Mouse (Mus musculus): ENCODE results near the gene Enkd1. TPM values are rescaled to one million over a fixed set of nuclear protein-coding genes. Genes with fewer than 3 reads are reported as not detected.

The Enkd1 gene
- polyA plus RNA-seq (2014; fragmentation: Illumina TruSeq; extraction: RNeasy Lipid Tissue Mini Kit (QIAGEN cat#74804); ENCODE audit: low read depth, low replicate concordance) = 0.16 TPM

DNA sequence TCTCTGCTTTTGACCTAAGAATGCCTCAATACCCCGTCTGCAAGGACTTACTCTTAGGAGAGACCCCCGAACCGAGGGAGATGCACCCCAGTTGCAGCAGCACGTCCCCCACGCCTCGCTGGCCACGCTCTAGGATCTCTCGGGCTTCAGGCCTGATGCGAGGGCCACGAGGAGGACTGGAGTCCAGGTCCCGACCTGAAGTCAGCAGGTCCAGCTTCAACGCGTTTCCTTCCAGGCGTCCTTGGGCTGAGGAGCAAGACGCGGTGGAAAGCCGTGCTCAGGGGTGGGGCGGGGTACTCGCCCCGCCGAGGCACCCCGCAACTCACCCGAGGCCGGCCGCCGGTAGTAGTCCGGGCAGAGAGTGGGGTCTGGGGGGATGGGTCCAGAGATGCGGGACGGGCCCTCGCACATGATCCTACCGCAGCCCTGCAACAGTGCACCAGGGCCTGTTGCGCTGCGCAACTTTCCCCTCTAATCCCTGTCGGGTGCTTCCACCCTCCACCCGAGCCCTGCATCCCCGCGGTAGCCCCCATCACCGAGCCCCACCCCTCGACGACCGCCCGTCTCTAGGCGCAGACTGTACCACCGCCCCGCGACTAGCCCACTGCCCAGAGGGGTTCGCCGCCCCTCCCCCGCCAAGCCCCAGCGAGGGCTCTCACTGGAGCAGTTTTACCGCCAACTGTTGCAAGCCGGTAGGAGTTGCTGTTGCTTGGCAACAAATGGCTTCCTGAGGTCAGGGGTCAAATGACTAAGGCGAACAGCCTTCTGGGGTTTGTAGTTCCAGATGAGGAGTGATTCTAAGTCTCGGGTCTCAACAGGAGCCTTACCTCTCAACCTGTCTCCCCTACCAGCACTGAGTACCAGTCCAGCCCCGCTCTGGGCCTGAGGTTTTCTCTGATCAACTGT lies at the start of gene Enkd1, which contains the start of gene 4933405L10Rik:
TSS of gene Enkd1 (minus strand) at position 713 of the 906 bp plus-strand sequence.
TSS of gene 4933405L10Rik (plus strand) at position 158 of the 906 bp plus-strand sequence.

DNA sequence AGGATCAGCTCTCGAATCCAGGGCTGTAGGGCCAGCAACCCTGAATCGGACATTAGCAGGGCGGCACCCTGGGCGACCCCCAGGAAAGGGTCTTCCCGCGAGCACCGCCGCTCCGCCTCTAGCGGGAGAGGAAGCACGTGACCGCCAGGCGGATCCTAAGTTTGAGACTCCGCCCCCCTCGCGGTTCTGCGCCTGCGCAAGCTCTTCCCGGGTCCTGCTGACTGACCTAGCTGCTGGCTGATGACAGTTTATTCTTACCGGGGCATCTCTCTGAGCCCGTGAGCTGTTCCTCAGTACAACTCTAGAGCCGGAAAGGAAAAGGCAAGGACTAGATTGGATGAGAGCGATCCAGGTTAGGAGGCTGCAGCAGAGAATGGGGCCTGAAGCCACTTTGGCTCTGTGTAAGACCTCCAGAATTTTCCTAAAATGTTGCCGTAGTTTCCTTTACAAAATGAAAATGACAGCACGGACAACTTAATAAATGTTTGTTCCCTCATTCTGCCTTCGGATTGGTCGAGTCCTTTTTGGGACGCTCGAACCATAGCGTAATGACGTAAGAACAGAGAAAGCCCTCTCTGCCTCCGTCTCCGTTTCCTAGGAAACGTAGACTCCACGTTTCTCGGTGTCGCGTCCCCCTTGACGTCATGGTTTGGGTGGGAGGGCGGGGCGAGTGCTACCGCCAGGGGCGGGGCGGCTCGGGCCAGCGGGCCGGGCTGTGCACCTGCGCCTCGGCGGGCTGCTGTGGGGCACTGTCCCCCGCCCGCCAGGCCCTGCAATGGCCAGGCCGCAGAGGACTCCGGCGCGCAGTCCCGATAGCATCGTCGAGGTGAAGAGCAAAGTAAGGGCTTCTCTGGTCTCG lies 6.8 kb downstream of the Enkd1 start, which contains the start of the genes Acd and Pard6a:
TSS of gene Acd (minus strand) at position 137 of the 859 bp plus-strand sequence.
TSS of gene Pard6a (plus strand) at position 183 of the 859 bp plus-strand sequence.

DNA sequence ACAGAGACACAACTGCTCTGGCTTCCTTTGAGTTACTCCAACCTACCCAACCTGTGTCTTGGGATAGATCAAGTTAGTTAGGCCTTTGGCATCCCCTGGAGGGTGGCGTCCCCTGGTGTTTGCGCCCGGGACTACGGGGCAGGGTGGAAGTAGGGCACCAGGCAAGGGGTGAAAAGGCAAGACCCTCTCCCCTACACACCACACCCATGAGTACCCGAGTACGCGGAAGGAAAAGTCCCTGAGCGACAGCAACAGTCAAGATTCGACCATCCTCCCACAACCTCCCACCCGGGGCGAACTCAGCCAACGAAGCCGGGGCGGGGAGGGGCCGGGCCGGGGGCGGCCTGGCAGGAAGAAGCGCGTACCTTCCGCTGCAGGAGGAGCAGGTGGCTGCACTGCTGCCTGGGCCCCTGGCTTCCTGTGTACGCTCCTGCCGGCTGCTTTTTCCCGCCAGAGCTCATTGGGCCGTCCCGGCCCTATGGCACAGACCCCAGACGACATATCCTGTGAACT lies 22.2 kb downstream of the Enkd1 start, which contains the start of gene Carmil2:
TSS of gene Carmil2 (plus strand) at position 479 of the 513 bp plus-strand sequence.

Other genes starting within 250 kb of the Enkd1 start
- 1.1 TPM for gene Tppp3, start 236.7 kb downstream of the Enkd1 start, polyA plus RNA-seq (2014; fragmentation: Illumina TruSeq; extraction: RNeasy Lipid Tissue Mini Kit (QIAGEN cat#74804); ENCODE audit: low read depth, low replicate concordance)
- gene Zdhhc1, start 211.3 kb downstream of the Enkd1 start, polyA plus RNA-seq (2014; fragmentation: Illumina TruSeq; extraction: RNeasy Lipid Tissue Mini Kit (QIAGEN cat#74804); ENCODE audit: low read depth, low replicate concordance) = 3.8 TPM
- gene Hsd11b2, start 189.5 kb downstream of the Enkd1 start, polyA plus RNA-seq (2014; fragmentation: Illumina TruSeq; extraction: RNeasy Lipid Tissue Mini Kit (QIAGEN cat#74804); ENCODE audit: low read depth, low replicate concordance) = 68.5 TPM
- 23.0 TPM for gene Atp6v0d1, start 142.2 kb downstream of the Enkd1 start, polyA plus RNA-seq (2014; fragmentation: Illumina TruSeq; extraction: RNeasy Lipid Tissue Mini Kit (QIAGEN cat#74804); ENCODE audit: low read depth, low replicate concordance)
- 0.98 TPM for gene Ripor1, start 103.0 kb downstream of the Enkd1 start, polyA plus RNA-seq (2014; fragmentation: Illumina TruSeq; extraction: RNeasy Lipid Tissue Mini Kit (QIAGEN cat#74804); ENCODE audit: low read depth, low replicate concordance)
- gene Ctcf, start 71.6 kb downstream of the Enkd1 start, polyA plus RNA-seq (2014; fragmentation: Illumina TruSeq; extraction: RNeasy Lipid Tissue Mini Kit (QIAGEN cat#74804); ENCODE audit: low read depth, low replicate concordance) = 95.5 TPM
- gene Agrp, start 70.8 kb downstream of the Enkd1 start, polyA plus RNA-seq (2014; fragmentation: Illumina TruSeq; extraction: RNeasy Lipid Tissue Mini Kit (QIAGEN cat#74804); ENCODE audit: low read depth, low replicate concordance) = not detected
- 0.50 TPM for gene Carmil2, start 21.9 kb downstream of the Enkd1 start, polyA plus RNA-seq (2014; fragmentation: Illumina TruSeq; extraction: RNeasy Lipid Tissue Mini Kit (QIAGEN cat#74804); ENCODE audit: low read depth, low replicate concordance)
- gene Acd, start 7.1 kb downstream of the Enkd1 start, polyA plus RNA-seq (2014; fragmentation: Illumina TruSeq; extraction: RNeasy Lipid Tissue Mini Kit (QIAGEN cat#74804); ENCODE audit: low read depth, low replicate concordance) = 1.4 TPM
- not detected for gene Pard6a, start 7.1 kb downstream of the Enkd1 start, polyA plus RNA-seq (2014; fragmentation: Illumina TruSeq; extraction: RNeasy Lipid Tissue Mini Kit (QIAGEN cat#74804); ENCODE audit: low read depth, low replicate concordance)
- gene 4933405L10Rik, start 555 bp downstream of the Enkd1 start, polyA plus RNA-seq (2014; fragmentation: Illumina TruSeq; extraction: RNeasy Lipid Tissue Mini Kit (QIAGEN cat#74804); ENCODE audit: low read depth, low replicate concordance) = not detected
- gene Gfod2, start 50.5 kb upstream of the Enkd1 start, polyA plus RNA-seq (2014; fragmentation: Illumina TruSeq; extraction: RNeasy Lipid Tissue Mini Kit (QIAGEN cat#74804); ENCODE audit: low read depth, low replicate concordance) = 0.16 TPM
- gene Ranbp10, start 119.1 kb upstream of the Enkd1 start, polyA plus RNA-seq (2014; fragmentation: Illumina TruSeq; extraction: RNeasy Lipid Tissue Mini Kit (QIAGEN cat#74804); ENCODE audit: low read depth, low replicate concordance) = 6.4 TPM
- not detected for gene Tsnaxip1, start 119.5 kb upstream of the Enkd1 start, polyA plus RNA-seq (2014; fragmentation: Illumina TruSeq; extraction: RNeasy Lipid Tissue Mini Kit (QIAGEN cat#74804); ENCODE audit: low read depth, low replicate concordance)
- gene Cenpt, start 145.1 kb upstream of the Enkd1 start, polyA plus RNA-seq (2014; fragmentation: Illumina TruSeq; extraction: RNeasy Lipid Tissue Mini Kit (QIAGEN cat#74804); ENCODE audit: low read depth, low replicate concordance) = 0.76 TPM
- 8.3 TPM for gene Thap11, start 146.9 kb upstream of the Enkd1 start, polyA plus RNA-seq (2014; fragmentation: Illumina TruSeq; extraction: RNeasy Lipid Tissue Mini Kit (QIAGEN cat#74804); ENCODE audit: low read depth, low replicate concordance)
- gene Nutf2, start 152.4 kb upstream of the Enkd1 start, polyA plus RNA-seq (2014; fragmentation: Illumina TruSeq; extraction: RNeasy Lipid Tissue Mini Kit (QIAGEN cat#74804); ENCODE audit: low read depth, low replicate concordance) = 47.5 TPM
- gene Edc4, start 172.7 kb upstream of the Enkd1 start, polyA plus RNA-seq (2014; fragmentation: Illumina TruSeq; extraction: RNeasy Lipid Tissue Mini Kit (QIAGEN cat#74804); ENCODE audit: low read depth, low replicate concordance) = 1.4 TPM
- gene Nrn1l, start 185.4 kb upstream of the Enkd1 start, polyA plus RNA-seq (2014; fragmentation: Illumina TruSeq; extraction: RNeasy Lipid Tissue Mini Kit (QIAGEN cat#74804); ENCODE audit: low read depth, low replicate concordance) = not detected
- 2.6 TPM for gene Pskh1, start 192.2 kb upstream of the Enkd1 start, polyA plus RNA-seq (2014; fragmentation: Illumina TruSeq; extraction: RNeasy Lipid Tissue Mini Kit (QIAGEN cat#74804); ENCODE audit: low read depth, low replicate concordance)
- 1.5 TPM for gene Ctrl, start 225.7 kb upstream of the Enkd1 start, polyA plus RNA-seq (2014; fragmentation: Illumina TruSeq; extraction: RNeasy Lipid Tissue Mini Kit (QIAGEN cat#74804); ENCODE audit: low read depth, low replicate concordance)
- 1.7 TPM for gene Psmb10, start 230.2 kb upstream of the Enkd1 start, polyA plus RNA-seq (2014; fragmentation: Illumina TruSeq; extraction: RNeasy Lipid Tissue Mini Kit (QIAGEN cat#74804); ENCODE audit: low read depth, low replicate concordance)
- gene Lcat, start 235.2 kb upstream of the Enkd1 start, polyA plus RNA-seq (2014; fragmentation: Illumina TruSeq; extraction: RNeasy Lipid Tissue Mini Kit (QIAGEN cat#74804); ENCODE audit: low read depth, low replicate concordance) = not detected

Data from sigmoid colon, adult 10 weeks (tissue).